Mouse (Mus musculus) left cerebral cortex, adult 18-20 months (tissue): ENCODE measurements at regions not wholly inside any gene's neighbourhood (a gene's known extent, or its start where the extent isn't known, plus 50 kb on each side); places are given as distances from the start of the nearest gene placed in this dataset.
A peak's percentile ranks its signal among the peaks of the same experiment; 100 is the strongest.

Source experiments
- DNase-seq, 2 experiments: peaks; one replicate each; pipeline ENCODE4 v3.0.0; 2021 to 2022; ENCODE audit warnings: low spot score in 2 of 2, mixed read lengths in 1 of 2

GRCm38 (mm10) chr3:13242532-13242931 is 1238.0 kb upstream of the Slc7a12 start:
- peak; percentile 50 to 66 for DNase-seq

- DNase-seq = no peak
Measured at GRCm38 (mm10) chr3:13247537-13247936, 1233.0 kb upstream of the Slc7a12 start.

- peak in 1 of 2 experiments; percentile 17 for DNase-seq
Measured at GRCm38 (mm10) chr3:13248789-13249188, 1231.7 kb upstream of the Slc7a12 start.

GRCm38 (mm10) chr3:13250721-13251120 is 1229.8 kb upstream of the Slc7a12 start:
- DNase-seq = no peak

GRCm38 (mm10) chr3:13254061-13254460 is 1226.4 kb upstream of the Slc7a12 start:
- DNase-seq = no peak
